Mouse (Mus musculus) forebrain, embryonic 16.5 days (tissue): ENCODE measurements at regions not wholly inside any gene's neighbourhood (a gene's known extent, or its start where the extent isn't known, plus 50 kb on each side); places are given as distances from the start of the nearest gene placed in this dataset.
"Not testable (repeated sequence)": the region's sequence is repeated elsewhere in the genome, so short reads cannot be mapped to it uniquely, and the experiment has no call there.

Experiments used
- ATAC-seq: fragments of 200-750 bp; cut with Nextera tagmentation; 2 replicates; pipeline ENCODE4 v1.8.0; 2017; ENCODE audit warnings: mild to moderate bottlenecking, moderate library complexity
- H3K27ac ChIP-seq: fragments of 300-500 bp; sonication (generic); 2 replicates; pipeline ENCODE4 v1.5.1; 2014; ENCODE audit warnings: low read length, control low read depth
- H3K27me3 ChIP-seq: fragments of 300-500 bp; sonication (generic); replicated peaks from 2 replicates; pipeline ENCODE4 v1.6.1; 2014; ENCODE audit warnings: low read length; ENCODE audit not compliant: control insufficient read depth, insufficient read depth
- H3K36me3 ChIP-seq: fragments of 300-500 bp; sonication (generic); 2 replicates; pipeline ENCODE4 v1.6.1; 2014; ENCODE audit not compliant: control insufficient read depth, insufficient read depth
- H3K4me1 ChIP-seq: fragments of 300-500 bp; sonication (generic); replicated peaks from 2 replicates; pipeline ENCODE4 v1.6.1; 2014; ENCODE audit warnings: low read length; ENCODE audit not compliant: control insufficient read depth, insufficient read depth
- H3K4me2 ChIP-seq: fragments of 300-500 bp; sonication (generic); 2 replicates; pipeline ENCODE4 v1.6.1; 2014; ENCODE audit warnings: mild to moderate bottlenecking, low read length, control low read depth
- H3K4me3 ChIP-seq: fragments of 300-500 bp; sonication (generic); replicated peaks from 2 replicates; pipeline ENCODE4 v1.5.1; 2014; ENCODE audit warnings: mild to moderate bottlenecking, low read length, control low read depth
- H3K9ac ChIP-seq: fragments of 300-500 bp; sonication (generic); replicated peaks from 2 replicates; pipeline ENCODE4 v1.6.1; 2014; ENCODE audit warnings: low read depth, low read length, control low read depth
- H3K9me3 ChIP-seq: fragments of 300-500 bp; sonication (generic); 2 replicates; pipeline ENCODE4 v1.6.1; 2016; ENCODE audit warnings: low read length; ENCODE audit not compliant: control insufficient read depth
- WGBS: fragments of 180-500 bp; shearing (Covaris S2); extraction: QIAGEN DNeasy Blood & Tissue Kit; methylation state at CpG from one replicate; pipeline ENCODE4 v1.1.7; 2014; 5-methylcytosine and 5-hydroxymethylcytosine counted together

GRCm38 (mm10) chr17:63718972-63719715 is 143.7 kb upstream of the Fer start:
- Histone ChIP-seq H3K4me1 (peaks cover 7% of the 10 kb centered on the region; the same call in 1 of the 2 replicates), H3K36me3 (no peaks in the 10 kb centered on the region), H3K4me3 (no peak overlapping the region), H3K27me3 (no peaks in the 10 kb centered on the region), H3K9me3 (no peaks in the 10 kb centered on the region), H3K4me2 (no peak overlapping the region), H3K27ac (no peak overlapping the region), H3K9ac (no peak overlapping the region)
- peak; percentile 42 for ATAC-seq
- WGBS, result 68% methylated on average over 16 of the region's 16 CpGs

GRCm38 (mm10) chr17:63719771-63720170 is 143.1 kb upstream of the Fer start:
- Histone ChIP-seq H3K36me3 (no peaks in the 10 kb centered on the region), H3K9me3 (no peaks in the 10 kb centered on the region), H3K27ac (no peak overlapping the region; the same call in 1 of the 2 replicates), H3K4me1 (peaks cover 7% of the 10 kb centered on the region; the same call in 1 of the 2 replicates), H3K4me3 (no peak overlapping the region), H3K27me3 (no peaks in the 10 kb centered on the region), H3K4me2 (no peak overlapping the region), H3K9ac (no peak overlapping the region)
- WGBS, result 53% methylated on average over 4 of the region's 4 CpGs
- ATAC-seq, result no peak

- no peaks in the 10 kb centered on the region for H3K9me3 ChIP-seq
- H3K27ac ChIP-seq, result no peak overlapping the region
- H3K9ac ChIP-seq, result no peak overlapping the region
- ATAC-seq, result 0 out of 2 replicates have a peak, but pooled peaks have one; percentile 21
- 31% methylated on average over 4 of the region's 4 CpGs for WGBS
- no peak overlapping the region for H3K4me3 ChIP-seq
- no peaks in the 10 kb centered on the region for H3K36me3 ChIP-seq
- no peaks in the 10 kb centered on the region for H3K27me3 ChIP-seq
- peaks cover 4% of the 10 kb centered on the region; the same call in 1 of the 2 replicates for H3K4me1 ChIP-seq
- H3K4me2 ChIP-seq, result no peak overlapping the region
Measured at GRCm38 (mm10) chr17:63720883-63721282, 142.0 kb upstream of the Fer start.

GRCm38 (mm10) chr17:63722434-63723004 is 140.3 kb upstream of the Fer start:
- WGBS, result 83% methylated on average over 12 of the region's 12 CpGs
- H3K9me3 ChIP-seq, result no peaks in the 10 kb centered on the region

GRCm38 (mm10) chr17:63738206-63738605 is 124.7 kb upstream of the Fer start:
- Histone ChIP-seq H3K4me1 (no peaks in the 10 kb centered on the region), H3K27ac (no peak overlapping the region), H3K9ac (no peak overlapping the region), H3K36me3 (no peaks in the 10 kb centered on the region), H3K4me2 (no peak overlapping the region), H3K9me3 (no peaks in the 10 kb centered on the region), H3K4me3 (no peak overlapping the region), H3K27me3 (no peaks in the 10 kb centered on the region)
- WGBS, result 100% methylated on average over 1 of the region's 1 CpGs
- no peak for ATAC-seq

More at GRCm38 (mm10) chr17:63722434-63723004, 140.3 kb upstream of the Fer start:
- no peak for ATAC-seq
- H3K4me1 ChIP-seq, result no peaks in the 10 kb centered on the region
- no peak overlapping the region for H3K9ac ChIP-seq
- H3K27ac ChIP-seq, result no peak overlapping the region
- H3K36me3 ChIP-seq, result no peaks in the 10 kb centered on the region
- no peak overlapping the region for H3K4me2 ChIP-seq
- H3K4me3 ChIP-seq, result no peak overlapping the region
- no peaks in the 10 kb centered on the region for H3K27me3 ChIP-seq

GRCm38 (mm10) chr17:63739710-63740109 is 123.2 kb upstream of the Fer start:
- no peak overlapping the region for H3K4me2 ChIP-seq
- 79% methylated on average over 2 of the region's 2 CpGs for WGBS
- H3K4me1 ChIP-seq, result no peaks in the 10 kb centered on the region
- no peak overlapping the region for H3K27ac ChIP-seq
- H3K27me3 ChIP-seq, result no peaks in the 10 kb centered on the region
- H3K4me3 ChIP-seq, result no peak overlapping the region
- H3K36me3 ChIP-seq, result no peaks in the 10 kb centered on the region
- no peak for ATAC-seq
- no peak overlapping the region for H3K9ac ChIP-seq
- H3K9me3 ChIP-seq, result no peaks in the 10 kb centered on the region

GRCm38 (mm10) chr17:63749257-63749656 is 113.6 kb upstream of the Fer start:
- ATAC-seq, H3K27ac ChIP-seq: not testable (repeated sequence)
- WGBS, result 96% methylated on average over 5 of the region's 10 CpGs

GRCm38 (mm10) chr17:63754399-63754798 is 108.5 kb upstream of the Fer start:
- no peaks in the 10 kb centered on the region; the same call in 1 of the 2 replicates for H3K4me1 ChIP-seq
- no peak overlapping the region for H3K27ac ChIP-seq
- ATAC-seq, result no peak
- H3K9me3 ChIP-seq, result no peaks in the 10 kb centered on the region
- H3K36me3 ChIP-seq, result no peaks in the 10 kb centered on the region
- H3K4me2 ChIP-seq, result no peak overlapping the region
- no peak overlapping the region for H3K4me3 ChIP-seq
- no peak overlapping the region for H3K9ac ChIP-seq
- 85% methylated on average over 2 of the region's 2 CpGs for WGBS
- H3K27me3 ChIP-seq, result no peaks in the 10 kb centered on the region

More at GRCm38 (mm10) chr17:63749257-63749656, 113.6 kb upstream of the Fer start:
- not testable (repeated sequence) for H3K4me2 ChIP-seq, H3K4me3 ChIP-seq, H3K27me3 ChIP-seq, H3K36me3 ChIP-seq, H3K9ac ChIP-seq, H3K4me1 ChIP-seq, H3K9me3 ChIP-seq

- H3K27me3 ChIP-seq, result no peaks in the 10 kb centered on the region
- no peak overlapping the region for H3K9ac ChIP-seq
- no peak overlapping the region for H3K4me3 ChIP-seq
- no peak for ATAC-seq
- no peak overlapping the region for H3K27ac ChIP-seq
- H3K36me3 ChIP-seq, result no peaks in the 10 kb centered on the region
- WGBS, result 77% methylated on average over 13 of the region's 13 CpGs
- no peak overlapping the region for H3K4me2 ChIP-seq
- H3K9me3 ChIP-seq, result no peaks in the 10 kb centered on the region
- no peaks in the 10 kb centered on the region; the same call in 1 of the 2 replicates for H3K4me1 ChIP-seq
Measured at GRCm38 (mm10) chr17:63757896-63758695, 104.8 kb upstream of the Fer start.
